Mouse (Mus musculus) heart, adult 2 months (tissue): Measurements from ENCODE around the gene Otoa. TPM values are rescaled to one million over a fixed set of nuclear protein-coding genes. Genes with fewer than 3 reads are reported as not detected.

Source experiments
- DNase-seq, 2 experiments: peaks; one replicate each; pipeline ENCODE4 v3.0.0; 2021
- H3K27ac ChIP-seq: fragments of 200-600 bp; 2 replicates; pipeline ENCODE4 v1.8.1; 2022
- H3K27me3 ChIP-seq: fragments of 200-500 bp; 2 replicates; pipeline ENCODE4 v1.6.1; 2012; ENCODE audit warnings: mild to moderate bottlenecking, low read length, inconsistent platforms, mixed read lengths; ENCODE audit not compliant: control insufficient read depth, insufficient read depth
- H3K36me3 ChIP-seq: fragments of 200-500 bp; 2 replicates; pipeline ENCODE4 v1.6.1; 2012; ENCODE audit warnings: low read length, inconsistent platforms; ENCODE audit not compliant: control insufficient read depth, insufficient read depth
- H3K4me1 ChIP-seq: fragments of 200-500 bp; 2 replicates; pipeline ENCODE4 v1.6.1; 2011; ENCODE audit warnings: low read length; ENCODE audit not compliant: control insufficient read depth, insufficient read depth
- H3K4me3 ChIP-seq: fragments of 200-600 bp; 2 replicates; pipeline ENCODE4 v1.8.1; 2022
- H3K79me2 ChIP-seq: fragments of 200-500 bp; replicated peaks from 2 replicates; pipeline ENCODE4 v1.6.1; 2012; ENCODE audit warnings: mild to moderate bottlenecking, inconsistent platforms, low read length, moderate library complexity, mixed read lengths; ENCODE audit not compliant: control insufficient read depth, insufficient read depth
- H3K9ac ChIP-seq: fragments of 200-500 bp; 2 replicates; pipeline ENCODE4 v1.6.1; 2012; ENCODE audit warnings: low read depth, mild to moderate bottlenecking, control low read depth, inconsistent platforms, low read length, mixed read lengths
- CTCF ChIP-seq: fragments of 200-600 bp; IDR thresholded peaks from 2 replicates; pipeline ENCODE4 v1.8.1; 2022; ENCODE audit warnings: antibody characterized with exemption, mild to moderate bottlenecking, moderate library complexity
- EP300 ChIP-seq: fragments of 200-500 bp; IDR thresholded peaks from 2 replicates; pipeline ENCODE4 v1.6.1; 2011; ENCODE audit warnings: low read depth, low read length, control low read depth; ENCODE audit not compliant: insufficient read depth
- POLR2A ChIP-seq: fragments of 200-500 bp; IDR thresholded peaks from 2 replicates; pipeline ENCODE4 v1.6.1; 2011; ENCODE audit warnings: mild to moderate bottlenecking, low read depth, low read length, control low read depth; ENCODE audit not compliant: insufficient read depth
- WGBS: fragments of 180-500 bp; shearing (Covaris S2); methylation state at CpG from one replicate; pipeline ENCODE4 v1.1.7; 2018; 5-methylcytosine and 5-hydroxymethylcytosine counted together
- intact Hi-C: fragments of 180-260 bp; cut with DNase I; formaldehyde crosslinking; loops from one replicate; pipeline ENCODE4 v1.15.1; 2025
- polyA plus RNA-seq: library from polyadenylated mRNA; depleted of rRNA; stranded (reverse); fragments of >200 nt; gene quantifications from 2 replicates; pipeline ENCODE4 v1.2.3, GENCODE M21; 2012; rRNA removed
- total RNA-seq, 2 experiments: library from RNA; stranded (reverse); gene quantifications; 2 replicates each; pipeline ENCODE4 v1.2.3; 2021

Otoa gene
- total and polyA plus RNA-seq, 3 experiments, result 0.10 to 0.30 TPM; not detected in 1

GRCm38 (mm10) chr7:121198933-121199332 lies 117.5 kb downstream of the Otoa start:
- no peaks in the 10 kb centered on the region for H3K36me3 ChIP-seq
- TF ChIP-seq CTCF, result no peak
- no peak for TF ChIP-seq POLR2A
- TF ChIP-seq EP300, result no peak
- H3K27ac ChIP-seq, result no peak overlapping the region
- H3K4me1 ChIP-seq, result no peaks in the 10 kb centered on the region
- no peaks in the 10 kb centered on the region for H3K27me3 ChIP-seq
- H3K79me2 ChIP-seq, result no peaks in the 10 kb centered on the region
- H3K9ac ChIP-seq, result no peak overlapping the region
- no peak overlapping the region for H3K4me3 ChIP-seq
- intact Hi-C loops, result no loop called here
- DNase-seq, result no peak
- WGBS, result 68% methylated on average over 8 of the region's 8 CpGs

GRCm38 (mm10) chr7:121211804-121212203 lies 130.4 kb downstream of the Otoa start:
- Histone ChIP-seq H3K9ac (no peak overlapping the region), H3K36me3 (no peaks in the 10 kb centered on the region), H3K4me1 (no peaks in the 10 kb centered on the region), H3K27me3 (no peaks in the 10 kb centered on the region), H3K4me3 (no peak overlapping the region), H3K27ac (no peak overlapping the region), H3K79me2 (no peaks in the 10 kb centered on the region)
- intact Hi-C loops, result no loop called here
- 83% methylated on average over 4 of the region's 4 CpGs for WGBS
- DNase-seq, result no peak
- no peak for TF ChIP-seq EP300
- no peak for TF ChIP-seq POLR2A
- no peak for TF ChIP-seq CTCF

Other genes with a start within 250 kb of the Otoa start
- 10 to 100 TPM; 23.9 to 28.9 TPM for gene Eef2k, start 238.8 kb upstream of the Otoa start, total RNA-seq
- 22.8 and 27.4 TPM in 2 replicates for gene Eef2k, start 238.8 kb upstream of the Otoa start, polyA plus RNA-seq
- gene Polr3e, start 163.9 kb upstream of the Otoa start, total RNA-seq, result 1 to 10 TPM; 8.0 to 8.3 TPM
- gene Polr3e, start 163.9 kb upstream of the Otoa start, polyA plus RNA-seq, result 6.1 and 8.5 TPM in 2 replicates
- 10 to 100 TPM in 1 of 2 experiments, 1 to 10 TPM in 1; 8.8 to 34.9 TPM for gene Cdr2, start 99.3 kb upstream of the Otoa start, total RNA-seq
- 11.0 TPM in 2 replicates for gene Cdr2, start 99.3 kb upstream of the Otoa start, polyA plus RNA-seq
- gene Mfsd13b, start 99.1 kb upstream of the Otoa start, total RNA-seq, result not detected
- 0.47 TPM in 1 of 2 replicates, not detected in the other for gene Mfsd13b, start 99.1 kb upstream of the Otoa start, polyA plus RNA-seq
- gene Mettl9, start 47.2 kb upstream of the Otoa start, total RNA-seq, result 10 to 100 TPM; 80.7 to 85.1 TPM
- gene Mettl9, start 47.2 kb upstream of the Otoa start, polyA plus RNA-seq, result 23.5 and 40.2 TPM in 2 replicates
- 1 to 10 TPM in 1 of 2 experiments, under 1 TPM in 1; 0.98 to 1.5 TPM for gene Igsf6, start 7.1 kb upstream of the Otoa start, total RNA-seq
- 0.76 TPM in 2 replicates for gene Igsf6, start 7.1 kb upstream of the Otoa start, polyA plus RNA-seq